Mouse (Mus musculus) embryonic facial prominence, embryonic 14.5 days (tissue): Measurements from ENCODE around the gene Vezt. TPM values are rescaled to one million over a fixed set of nuclear protein-coding genes. Genes with fewer than 3 reads are reported as not detected.

ENCODE experiments used
- ATAC-seq: fragments of 200-750 bp; cut with Nextera tagmentation; 2 replicates; pipeline ENCODE4 v1.8.0; 2017; ENCODE audit warnings: low read depth, moderate number of reproducible peaks, moderate TSS enrichment
- DNase-seq: peaks from one replicate; pipeline ENCODE4 v3.0.0-alpha.2; 2015; ENCODE audit warnings: low spot score
- H3K27ac ChIP-seq: fragments of 300-500 bp; sonication (generic); replicated peaks from 2 replicates; pipeline ENCODE4 v1.5.1; 2014; ENCODE audit warnings: low read depth, mild to moderate bottlenecking, low read length, moderate library complexity
- H3K27me3 ChIP-seq: fragments of 300-500 bp; sonication (generic); replicated peaks from 2 replicates; pipeline ENCODE4 v1.6.1; 2014; ENCODE audit warnings: low read length; ENCODE audit not compliant: control insufficient read depth, insufficient read depth
- H3K36me3 ChIP-seq: fragments of 300-500 bp; sonication (generic); 2 replicates; pipeline ENCODE4 v1.6.1; 2014; ENCODE audit warnings: low read length, mixed read lengths; ENCODE audit not compliant: control insufficient read depth, insufficient read depth
- H3K4me1 ChIP-seq: fragments of 300-500 bp; sonication (generic); 2 replicates; pipeline ENCODE4 v1.6.1; 2014; ENCODE audit warnings: antibody characterized with exemption, low read length; ENCODE audit not compliant: control insufficient read depth, insufficient read depth
- H3K4me2 ChIP-seq: fragments of 300-500 bp; sonication (generic); 2 replicates; pipeline ENCODE4 v1.6.1; 2014; ENCODE audit warnings: low read depth, mild to moderate bottlenecking, low read length, moderate library complexity, mixed read lengths
- H3K4me3 ChIP-seq: fragments of 300-500 bp; sonication (generic); 2 replicates; pipeline ENCODE4 v1.5.1; 2014; ENCODE audit warnings: low read depth, mild to moderate bottlenecking, low read length
- H3K9ac ChIP-seq: fragments of 300-500 bp; sonication (generic); 2 replicates; pipeline ENCODE4 v1.6.1; 2014; ENCODE audit warnings: low read depth, mild to moderate bottlenecking, low read length, moderate library complexity, mixed read lengths
- H3K9me3 ChIP-seq: fragments of 300-500 bp; sonication (generic); 2 replicates; pipeline ENCODE4 v1.6.1; 2016; ENCODE audit warnings: low read length; ENCODE audit not compliant: control insufficient read depth
- WGBS: fragments of 180-500 bp; shearing (Covaris S2); extraction: QIAGEN DNeasy Blood & Tissue Kit; methylation state at CpG from one replicate; pipeline ENCODE4 v1.1.7; 2014; 5-methylcytosine and 5-hydroxymethylcytosine counted together
- polyA plus RNA-seq: library from polyadenylated mRNA; unstranded; fragments of >200 nt; fragmentation: Nextera tagmentation; extraction: Ambion mirVana; gene quantifications from 2 replicates; pipeline ENCODE4 v1.2.1, GENCODE M21; 2014

Vezt gene
- polyA plus RNA-seq, 1 experiment from 2014 or later, result 29.0 TPM

- Histone ChIP-seq H3K36me3 (no peaks in the 10 kb centered on the region), H3K9me3 (no peaks in the 10 kb centered on the region), H3K27ac (0 out of 2 replicates have a peak overlapping the region, but pooled peaks have one; percentile 63), H3K4me1 (peaks cover 22% of the 10 kb centered on the region), H3K4me2 (0 out of 2 replicates have a peak overlapping the region, but pooled peaks have one; percentile 10), H3K9ac (no peak overlapping the region), H3K27me3 (no peaks in the 10 kb centered on the region), H3K4me3 (no peak overlapping the region)
- DNase-seq (peak; percentile 79), ATAC-seq (0 out of 2 replicates have a peak, but pooled peaks have one; percentile 35)
- WGBS, result 39% methylated on average over 6 of the region's 6 CpGs
Measured at GRCm38 (mm10) chr10:93918701-93919100, 116.9 kb downstream of the Vezt start.

- Histone ChIP-seq H3K4me1 (peaks cover 22% of the 10 kb centered on the region), H3K4me2 (no peak overlapping the region), H3K9ac (no peak overlapping the region), H3K4me3 (no peak overlapping the region), H3K27ac (no peak overlapping the region), H3K36me3 (no peaks in the 10 kb centered on the region), H3K9me3 (no peaks in the 10 kb centered on the region), H3K27me3 (no peaks in the 10 kb centered on the region)
- WGBS, result 87% methylated on average over 2 of the region's 2 CpGs
- no peak for ATAC-seq
- DNase-seq, result no peak
Measured at GRCm38 (mm10) chr10:93918087-93918486, 117.5 kb downstream of the Vezt start.

GRCm38 (mm10) chr10:93916778-93917177, 118.8 kb downstream of the Vezt start:
- ATAC-seq (no peak), DNase-seq (no peak)
- H3K36me3 ChIP-seq, result no peaks in the 10 kb centered on the region
- no peak overlapping the region for H3K4me2 ChIP-seq
- H3K9me3 ChIP-seq, result no peaks in the 10 kb centered on the region
- H3K4me1 ChIP-seq, result peaks cover 22% of the 10 kb centered on the region
- no peak overlapping the region for H3K4me3 ChIP-seq
- 84% methylated on average over 2 of the region's 2 CpGs for WGBS
- H3K27ac ChIP-seq, result no peak overlapping the region
- H3K27me3 ChIP-seq, result no peaks in the 10 kb centered on the region
- H3K9ac ChIP-seq, result no peak overlapping the region

GRCm38 (mm10) chr10:93915531-93916275, 119.9 kb downstream of the Vezt start:
- Histone ChIP-seq H3K9me3 (no peaks in the 10 kb centered on the region), H3K27me3 (no peaks in the 10 kb centered on the region), H3K4me2 (peak overlapping the region; percentile 23), H3K27ac (peak overlapping the region; percentile 41), H3K9ac (no peak overlapping the region), H3K4me3 (no peak overlapping the region), H3K36me3 (no peaks in the 10 kb centered on the region), H3K4me1 (peaks cover 22% of the 10 kb centered on the region)
- DNase-seq, result peak; percentile 76
- WGBS, result 16% methylated on average over 11 of the region's 11 CpGs
- peak; percentile 80; the same call in 1 of the 2 replicates for ATAC-seq

- 87% methylated on average over 5 of the region's 5 CpGs for WGBS
- Histone ChIP-seq H3K4me3 (no peak overlapping the region), H3K9ac (no peak overlapping the region), H3K36me3 (no peaks in the 10 kb centered on the region), H3K27me3 (no peaks in the 10 kb centered on the region), H3K27ac (no peak overlapping the region), H3K4me2 (no peak overlapping the region), H3K9me3 (no peaks in the 10 kb centered on the region), H3K4me1 (peaks cover 13% of the 10 kb centered on the region)
- ATAC-seq (no peak), DNase-seq (no peak)
Measured at GRCm38 (mm10) chr10:93913525-93913924, 122.1 kb downstream of the Vezt start.

GRCm38 (mm10) chr10:93912917-93913316, 122.7 kb downstream of the Vezt start:
- WGBS, result 70% methylated on average over 1 of the region's 1 CpGs
- H3K9ac ChIP-seq, result no peak overlapping the region
- no peaks in the 10 kb centered on the region for H3K9me3 ChIP-seq
- no peak overlapping the region for H3K4me3 ChIP-seq
- no peaks in the 10 kb centered on the region for H3K36me3 ChIP-seq
- ATAC-seq, result no peak
- H3K4me2 ChIP-seq, result no peak overlapping the region
- no peak overlapping the region for H3K27ac ChIP-seq
- no peaks in the 10 kb centered on the region for H3K27me3 ChIP-seq
- no peak for DNase-seq
- peaks cover 10% of the 10 kb centered on the region for H3K4me1 ChIP-seq

- no peaks in the 10 kb centered on the region for H3K36me3 ChIP-seq
- H3K27me3 ChIP-seq, result no peaks in the 10 kb centered on the region
- ATAC-seq (no peak), DNase-seq (no peak)
- H3K9ac ChIP-seq, result no peak overlapping the region
- 83% methylated on average over 5 of the region's 5 CpGs for WGBS
- no peak overlapping the region for H3K4me2 ChIP-seq
- H3K4me1 ChIP-seq, result peaks cover 10% of the 10 kb centered on the region
- no peaks in the 10 kb centered on the region for H3K9me3 ChIP-seq
- H3K27ac ChIP-seq, result no peak overlapping the region
- H3K4me3 ChIP-seq, result no peak overlapping the region
Measured at GRCm38 (mm10) chr10:93912136-93912855, 123.3 kb downstream of the Vezt start.

- Histone ChIP-seq H3K36me3 (no peaks in the 10 kb centered on the region), H3K9ac (no peak overlapping the region), H3K27ac (no peak overlapping the region), H3K9me3 (no peaks in the 10 kb centered on the region), H3K4me1 (peaks cover 10% of the 10 kb centered on the region), H3K4me2 (no peak overlapping the region), H3K4me3 (no peak overlapping the region), H3K27me3 (no peaks in the 10 kb centered on the region)
- WGBS, result 73% methylated on average over 5 of the region's 5 CpGs
- DNase-seq (no peak), ATAC-seq (no peak)
Measured at GRCm38 (mm10) chr10:93911326-93911725, 124.3 kb downstream of the Vezt start.
